In the genomic region with DNA sequence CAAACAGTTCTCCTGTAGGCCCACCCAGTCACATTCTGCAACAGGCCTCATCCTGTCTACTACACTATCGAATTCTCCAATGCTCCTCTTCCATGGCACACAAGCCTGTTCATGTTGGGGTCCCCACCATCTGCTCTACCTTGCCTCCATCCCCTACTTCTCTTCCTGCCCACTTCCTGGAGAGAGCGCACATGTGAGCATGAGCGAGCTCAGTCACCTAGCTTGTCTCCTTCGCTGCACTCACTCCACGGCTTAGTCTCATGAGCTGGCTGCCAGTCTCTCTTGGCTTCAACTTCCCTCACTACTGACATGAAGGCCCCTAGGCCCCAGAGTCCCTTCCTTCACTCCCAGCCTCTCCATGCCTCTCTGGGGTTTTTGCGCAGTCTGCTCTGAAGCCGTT, we compare ENCODE assay signal across 28 mouse cellular contexts. TPM values are rescaled to one million over a fixed set of nuclear protein-coding genes. Genes with fewer than 3 reads are reported as not detected.
DNase-seq lines count a peak whose midpoint lies in the region; ATAC-seq and TF ChIP-seq lines count a peak whose summit lies in the region.
"Had no signal": no experiment of that assay in that cellular context is flagged by ENCODE, and none has a peak within 500 bp of the region (broad histone marks: within the 10 kb centered on the region; RNA-seq: fewer than 3 reads in every experiment).

No protein-coding gene starts in this region.

- H3K27ac ChIP-seq in cerebellum, adult 2 months (ENCODE audit: insufficient read depth, low read length): peak overlapping the region; percentile 9
- H3K27ac ChIP-seq in embryonic facial prominence, embryonic 14.5 days (replicated peaks; ENCODE audit: low read depth, low read length): no peak overlapping the region
- no peak overlapping the region for H3K27ac ChIP-seq in midbrain, postnatal 0 days (ENCODE audit: low read depth, low read length)
- H3K27ac ChIP-seq: forebrain, embryonic 10.5 days; forebrain, embryonic 15.5 days; gastrocnemius, adult 2 months; heart, adult 2 months; heart, embryonic 13.5 days; hindbrain, embryonic 15.5 days; kidney, embryonic 15.5 days; limb, embryonic 12.5 days; liver, embryonic 15.5 days; midbrain, embryonic 10.5 days; midbrain, embryonic 15.5 days; neural tube, embryonic 12.5 days; stomach, embryonic 15.5 days had no signal

- H3K4me1 ChIP-seq in cerebellum, adult 2 months (ENCODE audit: control insufficient read depth, insufficient read depth, low read length): peaks cover 34% of the 10 kb centered on the region
- H3K4me1 ChIP-seq in embryonic facial prominence, embryonic 14.5 days (ENCODE audit: control insufficient read depth, insufficient read depth, low read length): no peaks in the 10 kb centered on the region
- no peaks in the 10 kb centered on the region for H3K4me1 ChIP-seq in midbrain, postnatal 0 days (ENCODE audit: insufficient read depth, low read length)
- H3K4me1 ChIP-seq: hindbrain, embryonic 15.5 days; kidney, embryonic 15.5 days; limb, embryonic 12.5 days; midbrain, embryonic 10.5 days; midbrain, embryonic 15.5 days; neural tube, embryonic 12.5 days; stomach, embryonic 15.5 days had no signal

- H3K4me3 ChIP-seq in cerebellum, adult 2 months (replicated peaks; ENCODE audit: insufficient read depth, low read depth, low read length): no peak overlapping the region
- no peak overlapping the region for H3K4me3 ChIP-seq in embryonic facial prominence, embryonic 14.5 days (ENCODE audit: low read depth, low read length)
- H3K4me3 ChIP-seq in midbrain, postnatal 0 days (ENCODE audit: low read depth, low read length): no peak overlapping the region
- H3K4me3 ChIP-seq: forebrain, embryonic 10.5 days; forebrain, embryonic 15.5 days; gastrocnemius, adult 2 months; heart, adult 2 months; heart, embryonic 13.5 days; hindbrain, embryonic 15.5 days; kidney, embryonic 15.5 days; limb, embryonic 12.5 days; liver, embryonic 15.5 days; midbrain, embryonic 10.5 days; midbrain, embryonic 15.5 days; neural tube, embryonic 12.5 days; stomach, embryonic 15.5 days had no signal

- no peak for TF ChIP-seq POLR2A in cerebellum, adult 2 months (IDR thresholded peaks at IDR 0.05; ENCODE audit: borderline replicate concordance, insufficient read depth, low read length)

- 30% methylated on average over 7 of the region's 7 CpGs for WGBS in cerebellum, adult 2 months
- 86% methylated on average over 7 of the region's 7 CpGs for WGBS in embryonic facial prominence, embryonic 14.5 days
- WGBS in midbrain, postnatal 0 days: 91% methylated on average over 7 of the region's 7 CpGs

- no peak overlapping the region for H3K9ac ChIP-seq in embryonic facial prominence, embryonic 14.5 days (ENCODE audit: low read depth, low read length)
- no peak overlapping the region for H3K9ac ChIP-seq in midbrain, postnatal 0 days (replicated peaks; ENCODE audit: low read length, poor library complexity, severe bottlenecking)
- H3K9ac ChIP-seq: forebrain, embryonic 15.5 days; hindbrain, embryonic 15.5 days; kidney, embryonic 15.5 days; limb, embryonic 12.5 days; liver, embryonic 15.5 days; lung, embryonic 14.5 days; midbrain, embryonic 15.5 days; neural tube, embryonic 12.5 days; stomach, embryonic 15.5 days had no signal

- DNase-seq in cerebellum, adult 2 months: no peak
- DNase-seq in cerebellum, adult 9-11 months: no peak
- DNase-seq in CD4-positive, CD25-positive, alpha-beta regulatory T cell, adult 2 months (ENCODE audit: low read depth, low spot score): peak; percentile 41
- DNase-seq in embryonic facial prominence, embryonic 14.5 days (ENCODE audit: low spot score): no peak
- DNase-seq in thymus, postnatal 36 days: peak; percentile 20 to 46
- DNase-seq in midbrain, postnatal 0 days (ENCODE audit: low spot score): no peak
- no peak for DNase-seq in right cerebral cortex, postnatal 4 days
- DNase-seq: adrenal gland, postnatal 25 days; cerebellum, postnatal 25 days; gastrocnemius, adult 2 months; heart, adult 2 months; heart, postnatal 10 days; kidney, adult 18-20 months; kidney, postnatal 25 days; lung, embryonic 14.5 days had no signal

- no peaks in the 10 kb centered on the region for H3K27me3 ChIP-seq in cerebellum, adult 2 months (ENCODE audit: control insufficient read depth, insufficient read depth, low read length)
- H3K27me3 ChIP-seq in embryonic facial prominence, embryonic 14.5 days (replicated peaks; ENCODE audit: control insufficient read depth, insufficient read depth, low read length): no peaks in the 10 kb centered on the region
- no peaks in the 10 kb centered on the region for H3K27me3 ChIP-seq in midbrain, postnatal 0 days (ENCODE audit: insufficient read depth, low read length)
- H3K27me3 ChIP-seq: forebrain, embryonic 15.5 days; heart, embryonic 13.5 days; hindbrain, embryonic 15.5 days; kidney, embryonic 15.5 days; limb, embryonic 12.5 days; liver, embryonic 15.5 days; midbrain, embryonic 15.5 days; neural tube, embryonic 12.5 days; Patski; stomach, embryonic 15.5 days had no signal

- peak; percentile 57; the same call in 1 of the 2 replicates for ATAC-seq in embryonic facial prominence, embryonic 14.5 days (ENCODE audit: low read depth)
- ATAC-seq in midbrain, postnatal 0 days (ENCODE audit: low FRiP score): no peak
- ATAC-seq: forebrain, embryonic 15.5 days; midbrain, embryonic 15.5 days; Patski had no signal

- H3K9me3 ChIP-seq in embryonic facial prominence, embryonic 14.5 days (ENCODE audit: control insufficient read depth, low read length): no peaks in the 10 kb centered on the region
- no peaks in the 10 kb centered on the region for H3K9me3 ChIP-seq in midbrain, postnatal 0 days (ENCODE audit: low read length)
- H3K9me3 ChIP-seq: forebrain, embryonic 10.5 days; forebrain, embryonic 15.5 days; heart, embryonic 13.5 days; hindbrain, embryonic 15.5 days; kidney, embryonic 15.5 days; limb, embryonic 12.5 days; liver, embryonic 15.5 days; midbrain, embryonic 10.5 days; midbrain, embryonic 15.5 days; neural tube, embryonic 12.5 days; stomach, embryonic 15.5 days had no signal

- peaks cover 14% of the 10 kb centered on the region; the same call in 1 of the 2 replicates for H3K36me3 ChIP-seq in embryonic facial prominence, embryonic 14.5 days (ENCODE audit: control insufficient read depth, insufficient read depth, low read length)
- peaks cover 6% of the 10 kb centered on the region; the same call in 1 of the 2 replicates for H3K36me3 ChIP-seq in midbrain, postnatal 0 days (ENCODE audit: insufficient read depth, low read length)
- H3K36me3 ChIP-seq: liver, embryonic 15.5 days had no signal

- no peak for TF ChIP-seq CTCF in cerebellum, adult 2 months (IDR thresholded peaks at IDR 0.05; ENCODE audit: borderline replicate concordance, insufficient read depth, low read depth, low read length)
- TF ChIP-seq CTCF in midbrain, postnatal 0 days (IDR thresholded peaks at IDR 0.05): no peak

- H3K4me2 ChIP-seq in embryonic facial prominence, embryonic 14.5 days (ENCODE audit: low read depth, low read length): no peak overlapping the region
- H3K4me2 ChIP-seq in midbrain, postnatal 0 days (ENCODE audit: low read depth, low read length, poor library complexity, severe bottlenecking): no peak overlapping the region
- H3K4me2 ChIP-seq: forebrain, embryonic 15.5 days; heart, embryonic 13.5 days; hindbrain, embryonic 15.5 days; kidney, embryonic 15.5 days; limb, embryonic 12.5 days; liver, embryonic 15.5 days; lung, embryonic 14.5 days; midbrain, embryonic 15.5 days; neural tube, embryonic 12.5 days; stomach, embryonic 15.5 days had no signal

RNA-seq across cellular contexts. Expression of gene Rcan3, which starts 7.1 kb away (rescaled TPM):
- polyA plus RNA-seq in cerebellum, adult 2 months (2012; rRNA removed): 74.3 and 80.4 TPM in 2 replicates
- polyA plus RNA-seq in embryonic facial prominence, embryonic 14.5 days (2014; fragmentation: Nextera tagmentation; extraction: Ambion mirVana): 12.7 and 14.7 TPM in 2 replicates
- total RNA-seq in midbrain, postnatal 0 days (2014; rRNA removed): 89.6 and 113 TPM in 2 replicates
- polyA plus RNA-seq in midbrain, postnatal 0 days (2015; fragmentation: Nextera tagmentation; extraction: Ambion mirVana): 61.6 and 67.7 TPM in 2 replicates

RNA-seq across cellular contexts. Expression of gene Ncmap, which starts 28.6 kb away (rescaled TPM):
- 4.1 and 4.7 TPM in 2 replicates for polyA plus RNA-seq in cerebellum, adult 2 months (2012; rRNA removed)
- polyA plus RNA-seq in embryonic facial prominence, embryonic 14.5 days (2014; fragmentation: Nextera tagmentation; extraction: Ambion mirVana): 6.8 and 7.7 TPM in 2 replicates
- total RNA-seq in midbrain, postnatal 0 days (2014; rRNA removed): 0.71 and 1.3 TPM in 2 replicates
- polyA plus RNA-seq in midbrain, postnatal 0 days (2015; fragmentation: Nextera tagmentation; extraction: Ambion mirVana): 0.98 and 1.5 TPM in 2 replicates
- total RNA-seq: adrenal gland, postnatal 25 days; hematopoietic stem cell, adult 5-6 weeks had no signal
- polyA plus RNA-seq: Patski had no signal

Comparison
In these comparisons a context has a peak if more than half of its experiments do, and no peak if none do; other contexts are left out.
1. DNase-seq: peak in CD4-positive, CD25-positive, alpha-beta regulatory T cell, adult 2 months (single experiment) and thymus, postnatal 36 days (2 of 2); none in cerebellum, adult 2 months (0 of 2), cerebellum, adult 9-11 months (single experiment), embryonic facial prominence, embryonic 14.5 days (single experiment), midbrain, postnatal 0 days (single experiment) and right cerebral cortex, postnatal 4 days (single experiment).